Mouse (Mus musculus) cerebellum, adult (tissue): ENCODE measurements around the gene Zeb2.
"Not testable (repeated sequence)": the region's sequence is repeated elsewhere in the genome, so short reads cannot be mapped to it uniquely, and the experiment has no call there.

Experiments
- ATAC-seq: cut with Nextera tagmentation; 2 replicates; pipeline ENCODE4 v1.9.2; 2017; ENCODE audit warnings: mild to moderate bottlenecking, moderate library complexity, mixed read lengths; ENCODE audit not compliant: insufficient number of reproducible peaks, low FRiP score, low TSS enrichment

The Zeb2 gene

DNA sequence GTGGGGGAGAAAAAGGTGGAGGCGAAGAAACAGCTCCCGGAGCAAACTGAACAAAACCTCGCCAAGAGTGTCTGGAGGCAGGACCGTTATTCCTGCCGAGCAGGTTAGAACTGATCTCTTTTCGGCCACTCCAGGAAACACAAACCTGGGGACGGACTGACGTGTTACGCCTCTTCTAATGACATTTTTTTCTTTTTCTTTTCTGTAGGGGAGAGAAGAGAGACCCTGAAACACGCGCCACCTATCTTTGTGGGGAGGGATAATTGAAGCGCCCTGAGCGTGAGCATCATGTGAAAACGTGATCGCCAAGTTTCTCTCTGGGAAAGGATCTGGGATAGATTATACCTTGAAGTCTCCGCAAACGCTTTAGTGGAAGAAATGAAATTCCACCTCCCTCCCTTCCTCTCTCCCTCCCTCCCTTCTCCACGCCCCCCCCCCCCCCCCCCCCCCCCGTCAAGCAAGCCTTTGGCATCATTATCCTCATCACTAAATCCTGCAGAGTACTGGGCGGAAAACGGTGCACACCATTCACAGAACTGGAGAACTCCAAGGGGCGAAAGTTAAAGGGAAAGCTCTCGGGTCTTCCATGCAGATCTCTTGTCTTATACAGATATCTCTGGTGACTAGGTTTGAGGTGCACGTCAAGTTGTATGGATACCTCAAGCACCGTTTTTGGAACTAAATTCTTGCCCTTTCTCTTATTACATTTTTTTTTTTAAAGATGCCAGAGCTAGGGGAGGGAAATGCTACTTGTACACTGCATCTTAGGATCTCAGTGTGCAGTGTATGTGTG lies 4.1 kb downstream of the Zeb2 start:
- ATAC-seq = no peak

DNA sequence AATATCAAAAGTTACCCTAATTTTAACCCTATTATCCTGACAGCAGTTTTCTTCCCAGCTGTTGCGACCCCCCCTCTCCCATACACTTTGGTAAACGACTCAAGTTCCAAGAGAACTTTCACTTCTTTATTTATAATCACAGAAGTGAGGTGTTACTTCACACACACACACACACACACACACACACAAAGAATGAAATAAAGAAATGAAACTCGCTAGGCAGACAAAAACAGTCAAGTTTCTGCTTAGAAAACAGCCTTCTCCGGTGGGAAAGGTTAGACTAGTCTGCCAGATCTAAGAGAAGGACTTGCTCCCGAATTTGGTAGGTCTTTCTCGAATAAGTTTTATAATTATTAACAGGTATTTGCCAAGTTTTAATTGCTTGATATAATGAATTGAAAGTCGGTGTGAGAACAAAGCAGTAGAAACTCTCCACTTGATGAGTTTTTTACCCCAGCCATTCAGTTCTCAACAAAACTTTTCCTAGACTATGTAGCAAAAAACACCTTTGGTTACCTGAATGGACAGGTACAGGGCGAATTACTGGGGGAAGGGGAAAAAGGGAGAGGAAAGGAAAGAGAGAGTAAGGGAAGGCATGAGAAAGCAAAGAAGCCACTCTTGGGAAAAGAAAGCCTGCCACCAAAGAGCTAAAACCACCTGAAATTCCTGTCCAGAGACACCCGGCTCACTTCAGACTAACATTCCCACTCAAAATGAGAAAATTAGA lies 5.0 kb downstream of the Zeb2 start:
- ATAC-seq = no peak

DNA sequence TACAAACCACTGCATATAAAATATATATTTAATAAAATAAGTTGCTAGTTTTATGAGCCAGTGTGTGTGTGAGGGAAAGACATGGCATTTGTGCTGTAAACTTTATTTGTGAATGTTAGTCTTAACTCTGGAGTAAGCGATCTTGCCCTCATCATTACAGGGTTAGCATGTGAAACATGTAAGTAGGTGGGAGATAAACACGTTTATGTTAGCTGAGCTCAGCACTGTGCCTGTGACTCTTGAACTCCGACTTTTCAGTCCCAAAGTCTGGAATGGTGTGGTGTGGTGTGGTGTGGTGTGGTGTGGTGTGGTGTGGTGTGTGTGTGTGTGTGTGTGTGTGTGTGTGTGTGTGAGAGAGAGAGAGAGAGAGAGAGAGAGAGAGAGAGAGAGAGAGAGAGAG lies 5.6 kb downstream of the Zeb2 start:
- ATAC-seq = not testable (repeated sequence)

DNA sequence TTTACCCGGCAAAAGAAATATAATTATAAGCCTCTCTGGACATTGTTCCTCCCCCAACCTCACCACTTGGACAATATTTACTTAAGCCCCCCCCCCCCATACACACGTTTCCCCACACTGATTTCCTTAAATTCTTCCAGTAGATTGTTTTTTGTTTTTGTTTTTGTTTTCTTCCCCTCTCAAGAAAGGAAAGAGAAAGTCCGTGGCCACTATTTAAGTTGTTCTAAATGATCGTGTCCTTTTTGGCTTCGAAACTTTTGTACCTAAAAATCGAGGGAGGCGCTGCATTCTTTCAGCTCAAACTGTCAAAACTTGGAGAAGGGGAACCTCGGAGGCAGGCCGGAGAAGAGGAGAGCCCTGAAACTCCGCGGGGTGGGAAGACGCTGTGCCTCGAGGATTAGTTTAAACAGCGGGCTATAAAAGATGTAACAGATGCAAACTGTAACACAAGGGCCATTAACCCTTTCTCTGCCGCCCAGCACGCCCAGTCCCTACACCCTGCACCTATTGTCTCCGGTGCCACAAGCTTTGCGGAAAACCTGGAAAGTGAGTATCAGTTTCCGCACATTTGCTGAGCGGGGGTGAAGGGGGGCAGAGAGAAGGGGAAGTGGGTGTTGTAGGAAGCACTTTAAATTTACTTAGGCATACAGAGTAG lies 6.3 kb downstream of the Zeb2 start:
- ATAC-seq = no peak

DNA sequence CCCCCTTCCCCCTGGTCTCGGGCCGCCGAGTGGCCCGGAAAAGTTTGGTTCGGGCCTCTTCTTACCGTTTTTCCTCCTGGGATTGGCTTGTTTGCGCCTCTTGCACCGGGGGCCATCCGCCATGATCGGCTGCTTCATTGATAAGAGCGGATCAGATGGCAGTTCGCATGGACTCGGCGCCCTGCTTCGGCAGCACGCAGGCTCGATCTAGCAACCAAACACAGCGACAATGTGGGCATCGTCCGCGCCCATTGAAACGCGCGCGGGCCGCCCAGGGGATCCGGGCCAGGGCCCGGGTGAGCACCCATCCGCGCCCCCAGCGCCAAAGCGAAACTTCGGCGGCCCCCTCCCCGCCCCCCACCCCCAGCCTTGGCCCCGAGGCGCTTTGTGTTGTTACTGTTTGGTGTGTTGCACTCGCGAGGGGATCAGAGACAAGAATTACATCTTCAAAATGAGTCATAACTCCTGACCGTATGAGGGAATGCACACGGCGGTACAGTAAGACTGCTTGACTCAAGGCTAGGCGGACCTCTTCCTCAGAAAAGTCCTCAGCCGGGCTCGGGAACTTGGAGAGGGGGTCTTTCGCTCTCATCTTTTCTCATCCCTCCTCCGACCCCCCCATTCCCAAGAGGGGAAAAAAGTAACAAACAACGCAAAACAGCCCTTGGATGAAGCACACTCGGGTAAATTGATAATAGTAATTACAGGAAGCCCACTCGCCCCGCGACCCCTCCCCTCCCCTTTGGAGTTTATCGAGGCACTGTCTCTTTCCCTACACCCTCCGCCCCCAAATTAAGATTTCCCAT lies 7.0 kb downstream of the Zeb2 start:
- ATAC-seq = no peak

DNA sequence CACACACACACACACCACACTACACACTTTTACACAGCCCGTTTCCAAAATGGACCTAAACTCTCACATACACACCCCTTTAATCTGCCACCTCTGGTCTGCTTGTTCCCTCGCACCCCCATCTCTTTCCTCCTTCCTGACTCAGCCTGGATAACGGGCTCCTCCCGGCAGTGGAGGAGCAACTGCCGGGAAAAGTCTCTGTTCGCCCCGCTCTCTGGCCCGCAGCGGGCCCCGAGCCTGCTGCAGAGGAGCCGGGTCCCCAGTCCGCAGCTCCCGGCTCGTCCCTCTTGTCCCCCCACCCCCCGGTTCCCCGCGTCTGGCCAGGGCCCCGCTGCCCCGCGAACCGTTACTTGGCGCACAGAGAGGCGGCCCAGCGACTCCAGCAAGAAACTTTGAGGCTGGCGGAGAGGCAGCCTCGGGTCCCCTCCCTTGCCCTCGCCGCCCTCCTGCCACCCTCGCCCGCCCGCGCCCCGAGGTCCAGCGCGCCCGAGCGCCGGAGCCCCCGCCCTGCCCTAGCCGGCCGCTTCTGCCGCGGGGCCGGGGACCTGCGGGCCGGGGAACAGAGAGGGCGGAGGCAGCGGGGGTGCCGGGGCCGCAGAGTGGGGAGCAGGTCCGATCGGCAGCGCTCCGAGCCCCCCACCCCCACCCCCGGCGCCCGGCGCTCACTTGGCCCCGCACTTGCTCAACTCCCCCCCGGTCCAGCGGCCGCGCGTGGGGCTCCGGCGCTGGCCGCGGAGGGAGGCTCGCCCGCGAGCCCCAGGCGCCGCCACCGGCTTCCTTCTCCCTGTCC lies 7.8 kb downstream of the Zeb2 start:
- ATAC-seq = no peak

DNA sequence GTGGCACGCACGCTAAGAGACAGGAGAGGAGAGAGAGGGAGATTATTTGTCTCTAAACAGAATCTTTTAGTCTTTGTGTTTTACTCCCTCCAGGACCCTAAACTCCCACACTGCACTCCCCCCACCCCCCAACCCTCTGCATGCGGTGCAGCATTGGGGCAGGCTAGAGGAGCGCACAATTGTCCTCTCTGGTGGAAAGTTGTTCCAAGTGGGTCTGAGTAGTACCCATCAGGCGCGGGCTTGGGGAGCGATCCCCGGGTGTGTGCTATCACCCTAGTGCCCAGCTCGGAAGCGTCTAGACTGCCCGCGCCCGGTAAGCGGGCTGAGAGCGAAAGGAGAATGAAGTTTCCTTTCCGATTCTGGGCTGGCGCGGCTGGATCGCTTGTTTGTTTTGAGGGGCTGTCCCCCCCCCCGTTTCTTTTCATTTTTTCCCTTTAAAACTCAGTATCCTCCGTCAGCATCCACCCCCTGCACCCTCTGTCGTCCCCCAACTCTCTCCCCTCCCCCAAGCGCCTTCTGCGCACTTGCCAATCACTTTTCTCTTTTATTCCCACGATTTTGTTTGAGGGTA lies 8.6 kb downstream of the Zeb2 start:
- ATAC-seq = no peak

DNA sequence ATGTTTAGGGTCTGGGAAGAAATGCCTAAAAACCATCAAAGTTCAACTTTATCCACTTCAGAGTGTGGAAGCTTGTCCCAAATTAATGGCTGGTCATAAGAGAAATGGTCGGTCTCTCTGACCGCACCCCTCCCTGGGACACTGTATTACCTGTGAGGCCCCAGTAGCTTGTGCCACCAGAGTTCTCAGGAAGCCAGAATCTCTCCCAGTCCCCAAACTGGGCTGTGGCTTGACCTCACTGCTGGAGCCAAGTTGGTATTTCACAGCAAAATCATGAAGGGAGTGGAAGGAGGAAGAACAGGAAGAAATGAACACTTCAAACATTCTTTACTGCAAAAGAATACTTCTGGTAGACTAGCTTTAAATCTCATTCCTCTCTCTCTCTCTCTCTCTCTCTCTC lies 9.6 kb downstream of the Zeb2 start:
- no peak for ATAC-seq

DNA sequence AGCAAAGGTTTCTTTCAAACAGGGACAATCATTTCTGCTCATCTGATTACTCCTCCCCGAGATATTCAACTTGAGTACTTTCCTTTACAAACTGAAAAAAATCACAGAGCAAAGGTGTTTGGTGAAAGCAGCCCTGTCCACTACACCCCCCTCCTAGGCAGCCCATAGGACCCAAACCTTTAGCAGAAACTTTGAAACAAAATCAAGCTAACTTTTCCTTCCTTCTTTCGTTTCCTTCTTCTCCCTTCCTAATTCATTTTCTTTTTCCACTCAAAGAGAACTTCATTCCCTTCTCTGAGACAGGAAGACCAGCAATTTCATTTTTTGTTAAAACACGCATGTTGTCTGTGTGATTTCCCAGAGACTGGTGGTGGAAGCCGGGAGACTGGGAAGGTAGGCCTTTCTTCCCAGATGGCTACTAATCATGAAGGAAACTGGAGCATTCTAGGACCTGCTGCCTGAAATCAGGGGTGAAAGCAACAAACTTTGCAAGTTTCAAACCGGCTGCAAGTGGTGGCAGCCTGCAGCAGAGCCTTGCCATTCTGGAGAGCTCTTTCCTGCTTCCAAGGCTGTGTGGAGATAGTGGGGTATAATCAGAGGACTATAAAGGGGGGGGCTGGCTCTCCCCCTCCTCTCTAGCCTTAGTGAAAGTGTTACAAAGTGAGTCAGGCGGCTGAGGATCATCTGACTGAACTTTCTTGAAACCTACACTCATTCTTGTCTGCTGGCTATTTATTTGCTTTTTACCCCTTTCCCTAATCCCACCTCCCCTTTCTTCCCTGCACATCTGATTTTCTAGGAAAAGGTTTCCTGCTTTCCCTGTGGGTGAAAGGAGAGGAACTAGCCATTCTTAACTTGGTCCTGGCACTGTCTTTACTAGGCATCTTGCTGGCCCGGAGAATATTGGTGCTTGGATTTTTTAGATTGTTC lies 11.0 kb downstream of the Zeb2 start:
- ATAC-seq = no peak

DNA sequence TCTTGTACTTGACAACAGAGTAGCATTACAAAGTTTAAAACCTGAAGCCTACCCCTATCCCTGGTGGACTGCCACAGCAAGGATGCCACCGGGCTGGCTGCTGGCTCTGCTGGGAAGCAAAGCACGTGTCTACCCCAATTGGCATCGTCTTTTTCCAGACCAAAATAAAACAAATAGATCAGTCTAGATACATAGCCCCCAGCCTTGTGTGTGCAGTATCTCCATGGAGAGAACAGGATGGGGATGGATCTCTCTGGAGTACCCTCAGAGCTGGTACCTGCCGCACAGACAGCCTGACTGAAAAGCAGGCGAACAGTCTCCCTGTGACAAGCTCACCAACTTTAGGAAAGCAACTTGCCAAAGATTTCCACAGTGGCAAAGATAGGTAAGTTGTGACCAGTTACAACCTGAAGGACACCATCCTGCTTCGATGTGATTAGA lies 11.9 kb downstream of the Zeb2 start:
- no peak for ATAC-seq

DNA sequence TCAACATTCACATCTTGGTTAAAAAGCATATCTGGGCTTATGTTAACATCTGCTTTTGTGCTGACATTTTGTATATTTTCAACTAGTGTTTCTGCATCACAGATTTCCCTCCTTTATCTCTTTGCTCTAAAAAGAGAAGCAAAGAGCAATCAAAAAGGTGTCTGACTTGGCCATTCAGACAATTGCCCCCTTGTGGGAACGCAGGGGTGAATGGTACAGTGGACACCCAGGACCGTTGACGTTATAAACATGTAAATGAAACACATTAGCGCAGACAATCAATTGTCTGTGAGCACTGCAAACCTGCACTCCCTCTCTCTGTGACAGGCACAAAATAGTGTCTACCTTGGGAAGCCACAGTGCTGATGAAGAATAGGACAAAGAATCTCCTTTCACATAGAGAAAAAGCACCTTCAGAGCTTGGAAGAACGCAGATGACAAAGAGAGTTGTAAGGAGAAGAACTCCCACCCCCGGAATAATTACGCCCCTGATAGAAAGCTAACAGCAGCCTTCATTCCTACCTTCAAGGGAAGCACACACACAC lies 12.6 kb downstream of the Zeb2 start:
- no peak for ATAC-seq

DNA sequence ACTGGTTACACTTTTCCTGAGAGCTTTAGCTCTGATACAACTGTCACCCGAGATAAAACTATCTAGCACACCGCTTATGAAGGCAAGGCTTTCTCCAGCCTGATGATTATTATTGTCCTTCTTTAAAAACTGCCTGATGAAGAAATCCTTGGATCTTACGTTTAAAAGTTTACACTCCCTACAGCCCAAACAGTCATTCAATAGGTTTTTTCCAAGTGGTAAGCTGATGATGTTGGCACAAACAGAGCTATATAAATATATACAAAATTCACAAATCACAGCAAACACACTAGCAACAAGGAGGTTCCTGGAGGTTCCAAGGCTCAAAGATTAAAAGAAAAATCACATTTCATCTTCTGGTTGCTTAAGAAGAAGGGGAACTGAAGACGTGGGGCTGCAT lies 13.1 kb downstream of the Zeb2 start:
- ATAC-seq = no peak

DNA sequence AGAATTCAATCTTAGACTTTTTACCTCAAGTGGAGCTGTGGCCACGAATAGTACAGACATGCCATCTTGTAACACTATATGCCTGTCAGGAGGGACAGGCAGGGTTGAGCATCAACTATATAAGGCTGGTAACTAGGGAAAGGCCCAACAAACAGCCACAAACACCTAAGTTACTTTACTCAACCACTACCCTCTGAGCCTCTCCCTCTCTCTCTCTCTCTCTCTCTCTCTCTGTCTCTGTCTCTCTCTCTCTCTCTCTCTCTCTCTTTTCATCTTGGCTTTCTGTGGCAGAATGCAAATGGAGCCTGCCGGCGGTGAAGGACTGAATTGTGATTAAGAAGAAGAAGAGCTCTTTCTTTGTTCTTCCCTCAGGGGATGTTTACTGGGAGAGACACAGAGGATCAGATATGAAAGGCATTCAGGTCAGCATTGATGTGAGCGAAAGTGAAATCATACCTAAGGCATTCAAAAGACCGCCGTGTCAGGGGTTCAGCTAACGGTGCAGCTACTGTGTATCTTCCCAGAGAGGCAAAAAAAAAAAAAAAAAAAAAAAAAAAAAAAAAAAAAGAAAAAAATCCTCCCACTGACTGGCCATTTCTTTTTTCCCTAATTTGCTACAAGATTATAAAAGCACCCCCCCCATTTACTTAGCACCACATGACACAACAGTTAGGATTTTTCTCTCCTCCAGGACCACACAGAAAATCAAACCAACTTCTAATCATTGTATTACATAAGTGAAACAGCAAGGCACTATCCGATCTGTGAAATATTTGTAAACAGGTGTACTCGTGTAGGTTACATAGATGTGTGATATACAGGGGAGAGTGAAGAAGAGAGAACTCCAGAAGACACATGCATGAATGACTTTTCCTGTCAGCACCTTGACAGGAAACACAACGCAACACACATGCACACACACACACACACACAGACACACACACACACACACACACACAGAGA lies 13.9 kb downstream of the Zeb2 start:
- ATAC-seq = no peak

DNA sequence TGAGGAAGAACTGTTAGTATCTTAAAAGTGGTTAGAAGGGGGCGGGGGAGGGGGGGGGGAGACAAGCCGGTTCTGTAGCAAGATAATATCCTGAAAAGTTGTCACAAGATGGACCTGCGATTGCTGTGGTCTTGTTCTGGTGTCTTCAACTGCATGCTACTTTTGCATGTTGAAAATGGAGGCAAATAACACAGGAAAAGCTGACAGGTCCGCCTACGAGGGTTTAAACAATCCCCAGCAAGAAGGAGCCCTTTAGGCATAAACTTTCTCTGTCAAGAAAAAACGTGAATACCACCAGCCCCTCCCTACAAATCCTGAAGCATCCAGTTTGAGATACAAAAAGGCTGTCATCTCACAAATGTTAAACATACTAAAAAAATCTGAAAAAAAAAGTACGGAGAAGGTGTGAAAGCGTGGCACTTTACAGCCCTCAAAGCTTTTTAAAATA lies 15.0 kb downstream of the Zeb2 start:
- no peak for ATAC-seq

DNA sequence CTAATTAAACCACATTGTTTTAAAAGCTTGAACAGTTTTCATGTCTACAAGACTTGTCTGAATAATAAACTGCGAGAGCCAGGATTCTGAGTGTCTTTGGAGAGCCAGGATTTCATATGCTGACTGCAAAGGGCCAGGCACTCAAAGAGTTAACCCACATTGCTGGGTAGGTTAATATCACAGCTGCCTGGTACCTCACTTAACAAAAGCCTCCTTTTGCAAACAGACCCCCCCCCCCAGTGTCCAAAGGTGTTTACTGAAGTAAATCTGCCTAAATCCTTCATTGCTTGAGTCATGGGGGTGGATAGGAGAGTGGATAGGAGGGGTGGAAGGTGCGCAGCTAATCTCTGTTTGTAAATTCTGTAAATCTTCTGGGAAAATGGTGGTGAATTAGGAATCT lies 15.6 kb downstream of the Zeb2 start:
- ATAC-seq = no peak

DNA sequence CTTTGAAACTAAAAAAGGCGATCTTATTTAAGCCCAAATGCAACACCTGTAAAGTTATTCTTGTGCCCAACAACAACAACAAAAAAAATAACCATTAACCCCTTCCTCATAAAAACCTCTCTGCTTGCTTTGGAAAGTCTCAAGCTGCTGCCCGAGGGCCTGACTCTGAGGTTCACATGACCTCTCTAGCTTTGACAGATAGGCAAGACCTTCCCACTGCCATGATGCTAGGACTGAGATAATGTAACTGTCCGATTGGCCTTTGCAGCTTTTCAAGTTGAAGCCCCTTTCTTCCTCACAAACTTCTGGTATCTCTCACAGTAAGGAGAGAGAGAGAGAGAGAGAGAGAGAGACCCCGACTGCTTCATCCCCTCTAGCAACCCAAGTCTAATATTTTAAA lies 16.2 kb downstream of the Zeb2 start:
- ATAC-seq = no peak

DNA sequence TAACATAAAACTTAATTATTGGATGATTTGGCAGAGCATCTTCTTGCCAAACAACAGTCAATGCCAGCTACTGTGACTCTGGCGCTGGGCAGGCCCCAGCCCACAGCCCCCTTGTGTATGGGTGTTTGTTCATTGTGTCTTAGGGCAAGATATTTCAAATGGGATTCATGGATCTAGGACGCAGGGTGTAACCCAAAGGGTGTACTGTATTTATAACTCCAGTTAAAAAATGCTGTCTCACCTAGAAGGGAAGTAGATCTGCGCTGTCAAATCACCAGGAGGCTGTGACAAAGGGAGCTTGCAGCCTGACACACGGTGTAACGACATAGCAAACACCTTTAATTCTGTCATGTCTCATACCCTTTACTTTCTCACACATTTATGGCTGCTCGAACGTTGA lies 16.6 kb downstream of the Zeb2 start:
- no peak for ATAC-seq
